Mouse (Mus musculus) lung, embryonic 16.5 days (tissue): ENCODE results near the gene Gars. TPM values are rescaled to one million over a fixed set of nuclear protein-coding genes. Genes with fewer than 3 reads are reported as not detected.
A peak's percentile ranks its signal among the peaks of the same experiment; 100 is the strongest.

Experiments
- ATAC-seq: fragments of 200-750 bp; cut with Nextera tagmentation; 2 replicates; pipeline ENCODE4 v1.8.0; 2017; ENCODE audit warnings: low read depth, mild to moderate bottlenecking, moderate library complexity
- H3K27ac ChIP-seq: fragments of 300-500 bp; sonication (generic); 2 replicates; pipeline ENCODE4 v1.5.1; 2014; ENCODE audit warnings: mild to moderate bottlenecking, control low read depth, low read length
- H3K27me3 ChIP-seq: fragments of 300-500 bp; sonication (generic); 2 replicates; pipeline ENCODE4 v1.6.1; 2014; ENCODE audit warnings: low read depth, low read length, mixed read lengths; ENCODE audit not compliant: control insufficient read depth, insufficient read depth
- H3K36me3 ChIP-seq: fragments of 300-500 bp; sonication (generic); 2 replicates; pipeline ENCODE4 v1.6.1; 2014; ENCODE audit warnings: low read length; ENCODE audit not compliant: control insufficient read depth, insufficient read depth
- H3K4me1 ChIP-seq: fragments of 300-500 bp; sonication (generic); replicated peaks from 2 replicates; pipeline ENCODE4 v1.6.1; 2014; ENCODE audit warnings: low read length, mixed read lengths; ENCODE audit not compliant: control insufficient read depth, insufficient read depth
- H3K4me2 ChIP-seq: fragments of 300-500 bp; sonication (generic); 2 replicates; pipeline ENCODE4 v1.6.1; 2014; ENCODE audit warnings: low read depth, low read length, control low read depth
- H3K4me3 ChIP-seq: fragments of 300-500 bp; sonication (generic); 2 replicates; pipeline ENCODE4 v1.5.1; 2014; ENCODE audit warnings: mild to moderate bottlenecking, low read length, control low read depth
- H3K9ac ChIP-seq: fragments of 300-500 bp; sonication (generic); 2 replicates; pipeline ENCODE4 v1.6.1; 2014; ENCODE audit warnings: low read length, control low read depth
- H3K9me3 ChIP-seq: fragments of 300-500 bp; sonication (generic); 2 replicates; pipeline ENCODE4 v1.6.1; 2016; ENCODE audit warnings: low read length; ENCODE audit not compliant: control insufficient read depth
- WGBS: fragments of 180-500 bp; shearing (Covaris S2); extraction: QIAGEN DNeasy Blood & Tissue Kit; methylation state at CpG from one replicate; pipeline ENCODE4 v1.1.7; 2014; 5-methylcytosine and 5-hydroxymethylcytosine counted together
- polyA plus RNA-seq: library from polyadenylated mRNA; unstranded; fragments of >200 nt; fragmentation: Nextera tagmentation; extraction: Ambion mirVana; gene quantifications from 2 replicates; pipeline ENCODE4 v1.2.1, GENCODE M21; 2015

Gars gene
- polyA plus RNA-seq, 1 experiment from 2014 or later = 122 TPM

GRCm38 (mm10) chr6:55065903-55066302 is 28.1 kb downstream of the Gars start:
- Histone ChIP-seq H3K9me3 (no peaks in the 10 kb centered on the region), H3K4me1 (no peaks in the 10 kb centered on the region), H3K4me3 (no peak overlapping the region), H3K4me2 (no peak overlapping the region), H3K27ac (no peak overlapping the region), H3K9ac (no peak overlapping the region), H3K36me3 (peaks cover 36% of the 10 kb centered on the region), H3K27me3 (no peaks in the 10 kb centered on the region)
- 97% methylated on average over 2 of the region's 2 CpGs for WGBS
- no peak for ATAC-seq

DNA sequence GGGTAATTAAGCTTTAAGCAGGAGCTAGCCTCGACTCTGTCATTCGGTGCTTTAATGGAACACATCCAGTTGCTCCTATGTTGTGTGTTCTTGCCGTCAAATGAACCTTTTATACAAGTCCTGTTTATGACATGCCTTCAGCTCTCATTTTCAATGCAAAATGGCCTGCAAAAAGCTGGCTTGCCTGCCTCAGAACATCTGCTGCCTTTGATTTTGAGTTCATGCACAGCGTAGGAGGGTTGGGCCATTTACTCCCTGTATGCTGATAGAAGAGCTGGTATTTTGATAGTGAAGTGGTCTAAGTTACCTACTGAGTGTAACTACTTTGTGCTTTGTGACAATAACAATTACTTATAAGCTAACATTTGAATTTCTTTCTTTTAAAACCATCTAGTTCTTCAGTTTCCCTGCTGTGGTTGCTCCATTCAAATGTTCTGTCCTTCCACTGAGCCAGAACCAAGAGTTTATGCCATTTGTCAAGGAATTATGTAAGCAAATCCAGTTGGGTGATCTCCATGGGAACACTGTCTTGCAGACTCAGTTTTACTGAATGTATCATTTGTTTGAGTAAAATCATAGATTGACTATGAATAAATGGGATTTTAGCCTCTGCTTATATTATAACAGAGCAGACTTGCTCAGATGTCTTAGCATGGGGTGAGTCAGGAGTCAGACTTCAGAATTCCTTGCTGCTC is 38.9 kb downstream of the Gars start:
- Histone ChIP-seq H3K4me3 (no peak overlapping the region), H3K9ac (no peak overlapping the region), H3K27ac (no peak overlapping the region), H3K9me3 (no peaks in the 10 kb centered on the region), H3K36me3 (peaks cover 30% of the 10 kb centered on the region), H3K4me1 (no peaks in the 10 kb centered on the region), H3K4me2 (no peak overlapping the region), H3K27me3 (no peaks in the 10 kb centered on the region)
- ATAC-seq = no peak
- 91% methylated on average over 4 of the region's 4 CpGs for WGBS

GRCm38 (mm10) chr6:55081379-55081778 is 43.6 kb downstream of the Gars start:
- Histone ChIP-seq H3K27ac (no peak overlapping the region), H3K4me1 (no peaks in the 10 kb centered on the region), H3K4me3 (no peak overlapping the region), H3K9me3 (no peaks in the 10 kb centered on the region), H3K4me2 (no peak overlapping the region), H3K27me3 (no peaks in the 10 kb centered on the region), H3K36me3 (peaks cover 21% of the 10 kb centered on the region), H3K9ac (no peak overlapping the region)
- ATAC-seq = no peak
- WGBS = 88% methylated on average over 3 of the region's 3 CpGs

DNA sequence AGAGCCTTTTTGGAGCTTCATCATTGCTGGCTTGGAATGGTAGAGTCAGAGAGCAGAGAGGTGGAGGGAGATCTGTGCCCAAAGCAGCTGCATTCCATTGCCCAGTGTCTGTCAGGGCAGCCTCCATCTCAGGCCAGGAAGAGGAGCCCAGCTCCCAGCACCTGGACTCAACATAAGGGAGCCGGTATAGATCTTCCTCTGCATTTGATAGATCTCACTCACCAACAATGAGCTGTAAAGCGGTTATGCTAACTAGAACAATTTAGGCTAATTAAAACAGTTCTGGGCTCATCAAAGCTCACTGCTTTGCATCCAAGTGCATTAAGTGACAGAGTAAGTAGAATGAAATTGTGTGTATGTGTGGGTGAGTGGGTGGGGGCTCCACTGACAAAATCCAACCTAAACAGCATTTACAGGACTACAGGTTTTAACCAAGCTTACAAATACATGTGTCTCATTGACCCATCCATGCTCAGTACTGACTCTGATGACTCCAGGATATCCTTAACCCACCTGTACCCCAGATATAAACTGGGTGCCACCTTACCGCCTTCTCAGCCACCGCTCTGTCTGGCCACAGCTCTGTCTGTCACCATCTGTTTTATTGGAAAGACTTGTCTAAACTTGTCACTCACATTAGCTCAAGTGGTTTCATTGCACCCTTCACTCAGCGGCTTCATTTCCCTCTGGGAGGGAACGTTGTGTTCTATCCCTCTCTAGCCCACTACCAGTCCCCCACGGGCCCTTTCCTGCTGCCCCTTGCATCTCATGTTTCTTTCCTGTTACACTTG is 44.6 kb downstream of the Gars start:
- ATAC-seq = no peak
- Histone ChIP-seq H3K27me3 (no peaks in the 10 kb centered on the region), H3K4me1 (no peaks in the 10 kb centered on the region), H3K4me3 (no peak overlapping the region), H3K4me2 (no peak overlapping the region), H3K9me3 (no peaks in the 10 kb centered on the region), H3K27ac (no peak overlapping the region), H3K36me3 (peaks cover 18% of the 10 kb centered on the region), H3K9ac (no peak overlapping the region)
- WGBS = 69% methylated on average over 7 of the region's 7 CpGs

DNA sequence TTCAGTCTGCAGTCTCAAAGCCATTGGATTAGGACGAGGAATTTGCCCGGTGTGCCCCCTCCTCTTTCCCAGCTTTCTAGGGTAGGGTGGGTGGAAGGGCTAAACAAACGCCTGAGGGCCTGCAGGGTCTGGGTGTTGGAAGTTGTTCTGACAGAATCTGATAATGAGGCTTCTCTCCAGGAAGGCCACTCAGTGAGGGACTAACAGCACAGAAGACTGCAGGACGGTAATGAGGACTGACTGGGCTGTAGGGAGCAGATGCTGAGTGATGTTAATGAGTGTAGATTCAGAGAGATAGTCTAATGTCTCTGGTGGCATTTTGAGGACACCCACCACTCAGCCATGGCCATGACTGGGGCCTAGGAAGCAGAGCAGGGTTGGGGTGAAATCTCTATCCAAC is 49.5 kb downstream of the Gars start:
- 26% methylated on average over 4 of the region's 4 CpGs for WGBS
- no peak overlapping the region for H3K27ac ChIP-seq
- no peaks in the 10 kb centered on the region for H3K36me3 ChIP-seq
- no peak for ATAC-seq
- H3K4me1 ChIP-seq = no peaks in the 10 kb centered on the region
- H3K9me3 ChIP-seq = no peaks in the 10 kb centered on the region
- no peak overlapping the region for H3K4me2 ChIP-seq
- H3K4me3 ChIP-seq = no peak overlapping the region
- H3K9ac ChIP-seq = no peak overlapping the region
- no peaks in the 10 kb centered on the region for H3K27me3 ChIP-seq

- 30% methylated on average over 4 of the region's 4 CpGs for WGBS
- Histone ChIP-seq H3K4me3 (no peak overlapping the region), H3K4me2 (no peak overlapping the region), H3K36me3 (no peaks in the 10 kb centered on the region), H3K4me1 (no peaks in the 10 kb centered on the region), H3K9me3 (no peaks in the 10 kb centered on the region), H3K27ac (no peak overlapping the region), H3K27me3 (no peaks in the 10 kb centered on the region), H3K9ac (no peak overlapping the region)
- ATAC-seq = no peak
Observed at GRCm38 (mm10) chr6:55090639-55091038, 52.8 kb downstream of the Gars start.

- Histone ChIP-seq H3K9me3 (no peaks in the 10 kb centered on the region), H3K4me3 (no peak overlapping the region), H3K4me2 (no peak overlapping the region), H3K27ac (no peak overlapping the region), H3K27me3 (no peaks in the 10 kb centered on the region), H3K9ac (no peak overlapping the region), H3K36me3 (no peaks in the 10 kb centered on the region), H3K4me1 (no peaks in the 10 kb centered on the region)
- 88% methylated on average over 9 of the region's 9 CpGs for WGBS
- no peak for ATAC-seq
Observed at GRCm38 (mm10) chr6:55091396-55091795, 53.6 kb downstream of the Gars start.

GRCm38 (mm10) chr6:55093431-55094146 is 55.8 kb downstream of the Gars start:
- Histone ChIP-seq H3K9ac (no peak overlapping the region), H3K27ac (no peak overlapping the region), H3K4me3 (no peak overlapping the region), H3K4me1 (no peaks in the 10 kb centered on the region), H3K9me3 (no peaks in the 10 kb centered on the region), H3K4me2 (no peak overlapping the region), H3K27me3 (no peaks in the 10 kb centered on the region), H3K36me3 (no peaks in the 10 kb centered on the region)
- 38% methylated on average over 6 of the region's 6 CpGs for WGBS
- no peak for ATAC-seq

DNA sequence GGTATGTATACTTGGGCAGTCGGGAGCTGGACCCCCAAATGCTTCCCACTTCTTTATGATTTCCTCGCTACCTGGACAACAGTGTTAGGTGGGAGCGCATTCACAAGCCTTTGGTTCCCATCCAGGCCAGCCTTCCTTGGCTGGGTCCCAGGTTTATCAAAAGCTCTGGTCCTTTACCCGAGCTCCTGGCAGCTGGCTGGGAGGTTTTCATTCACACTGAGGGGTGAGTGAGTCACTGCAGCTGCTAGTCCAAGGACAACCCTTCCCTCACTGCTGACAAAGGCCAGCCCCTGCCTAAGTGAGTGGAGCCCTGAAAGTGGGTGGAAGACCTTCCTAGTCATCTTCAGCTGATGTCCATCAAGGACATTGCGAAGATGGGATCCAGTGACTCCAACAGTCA is 60.2 kb downstream of the Gars start:
- WGBS = 54% methylated on average over 5 of the region's 5 CpGs
- H3K4me2 ChIP-seq = no peak overlapping the region
- H3K36me3 ChIP-seq = no peaks in the 10 kb centered on the region
- no peak overlapping the region for H3K9ac ChIP-seq
- H3K27ac ChIP-seq = no peak overlapping the region
- no peak overlapping the region for H3K4me3 ChIP-seq
- H3K27me3 ChIP-seq = no peaks in the 10 kb centered on the region
- H3K4me1 ChIP-seq = no peaks in the 10 kb centered on the region
- H3K9me3 ChIP-seq = no peaks in the 10 kb centered on the region
- ATAC-seq = peak; percentile 70
